Mouse (Mus musculus) liver, embryonic 14.5 days (tissue): ENCODE data around the gene Olfr315.

Experiments
- CTCF ChIP-seq: IDR thresholded peaks from 2 replicates; pipeline ENCODE4 v1.5.1; 2016; ENCODE audit warnings: antibody characterized with exemption, low read depth, control low read depth
- EP300 ChIP-seq: IDR thresholded peaks from 2 replicates; pipeline ENCODE4 v1.6.1; 2016; ENCODE audit warnings: antibody characterized with exemption, low read depth

DNA sequence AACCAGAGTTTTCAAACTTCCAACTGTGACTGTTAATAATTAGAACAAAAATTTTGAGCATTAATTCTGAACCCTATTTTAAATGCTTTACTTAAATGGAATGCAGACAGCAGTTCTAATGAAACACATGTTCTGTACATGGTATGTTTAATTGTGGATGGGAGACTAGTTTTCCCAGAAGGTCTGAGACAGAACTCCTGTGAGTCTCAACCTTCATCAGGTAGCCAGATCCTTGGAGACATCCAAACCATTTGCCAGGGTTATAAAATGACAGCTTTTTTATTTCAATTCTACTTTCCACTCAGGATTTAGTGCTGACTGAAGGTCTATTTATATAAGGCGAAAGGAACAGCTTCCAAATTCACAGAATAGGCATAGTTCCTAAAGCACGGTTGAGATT lies 20.6 kb upstream of the Olfr315 start, which contains the start of gene Olfr316:
- TF ChIP-seq CTCF (no peak), EP300 (no peak)
